Mouse (Mus musculus) spleen, postnatal 4 days (tissue): Measurements from ENCODE around the gene Mars.

ENCODE experiments used
- DNase-seq, 2 experiments: peaks; one replicate each; pipeline ENCODE4 v3.0.0; 2022; ENCODE audit warnings: low spot score in 2 of 2

Gene Mars

GRCm38 (mm10) chr10:127311476-127312355 is at the start of gene Mars:
Gene Mars (minus strand): TSS chr10:127311786.
- DNase-seq: peak; percentile 93

- no peak for DNase-seq
These were observed 49.1 kb upstream of the Mars start for GRCm38 (mm10) chr10:127360714-127361113.

- no peak for DNase-seq
These were observed 43.8 kb upstream of the Mars start for GRCm38 (mm10) chr10:127355336-127355735.

- no peak for DNase-seq
These were observed 42.6 kb upstream of the Mars start, which contains the start of gene Inhbe for GRCm38 (mm10) chr10:127353909-127354895. Gene Inhbe (minus strand): TSS chr10:127354411.

GRCm38 (mm10) chr10:127352766-127353165 is 41.2 kb upstream of the Mars start:
- no peak for DNase-seq

- DNase-seq: no peak
These were observed 40.6 kb upstream of the Mars start for GRCm38 (mm10) chr10:127352187-127352586.

GRCm38 (mm10) chr10:127351719-127352118 is 40.1 kb upstream of the Mars start:
- DNase-seq: no peak

GRCm38 (mm10) chr10:127351285-127351595 is 39.7 kb upstream of the Mars start:
- DNase-seq: no peak

- DNase-seq: peak; percentile 60 to 83
These were observed 39.2 kb upstream of the Mars start for GRCm38 (mm10) chr10:127350594-127351284.

GRCm38 (mm10) chr10:127349810-127350209 is 38.2 kb upstream of the Mars start:
- no peak for DNase-seq

- no peak for DNase-seq
These were observed 37.4 kb upstream of the Mars start for GRCm38 (mm10) chr10:127348957-127349356.

GRCm38 (mm10) chr10:127346173-127346572 is 34.6 kb upstream of the Mars start:
- no peak for DNase-seq

- no peak for DNase-seq
These were observed 31.4 kb upstream of the Mars start for GRCm38 (mm10) chr10:127343029-127343428.

GRCm38 (mm10) chr10:127341891-127342639 is 30.5 kb upstream of the Mars start, which contains the start of gene Gli1:
Gene Gli1 (minus strand): TSS chr10:127341974.
- peak; percentile 80 to 94 for DNase-seq

GRCm38 (mm10) chr10:127341360-127341690 is 29.7 kb upstream of the Mars start:
- no peak for DNase-seq

GRCm38 (mm10) chr10:127340577-127341359 is 29.2 kb upstream of the Mars start:
- DNase-seq: no peak

- no peak for DNase-seq
These were observed 28.3 kb upstream of the Mars start for GRCm38 (mm10) chr10:127339683-127340576.

GRCm38 (mm10) chr10:127338930-127339682 is 27.5 kb upstream of the Mars start:
- DNase-seq: peak; percentile 84 to 91
